ENCODE assay signal across 16 mouse cellular contexts in the genomic region with DNA sequence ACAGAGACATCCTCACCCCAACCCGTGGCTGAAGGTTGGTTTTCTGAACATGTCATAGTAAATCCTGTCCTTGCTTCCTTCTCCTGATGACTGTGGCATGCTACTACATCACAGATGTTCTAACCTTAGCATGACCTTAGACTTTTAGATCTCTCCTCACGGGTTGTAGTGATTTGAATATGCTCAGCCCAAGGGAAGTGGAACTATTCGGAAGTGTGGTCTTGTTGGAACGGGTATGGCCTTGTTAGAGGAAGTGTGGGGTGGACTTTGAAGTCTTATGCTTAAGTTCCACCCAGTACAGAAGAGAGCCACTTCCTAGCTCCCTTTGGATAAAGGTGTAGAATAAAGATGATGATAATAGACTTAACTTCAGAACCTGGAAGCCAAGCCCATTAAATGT. TPM values are rescaled to one million over a fixed set of nuclear protein-coding genes. Genes with fewer than 3 reads are reported as not detected.
"Had no signal": no experiment of that assay in that cellular context is flagged by ENCODE, and none has a peak within 500 bp of the region (broad histone marks: within the 10 kb centered on the region; RNA-seq: fewer than 3 reads in every experiment).

No protein-coding gene starts in this region.

- H3K27me3 ChIP-seq: limb, embryonic 12.5 days; liver, embryonic 13.5 days; midbrain, embryonic 12.5 days; neural tube, embryonic 12.5 days had no signal

- H3K4me3 ChIP-seq: left cerebral cortex, adult 2 months; limb, embryonic 12.5 days; liver, embryonic 13.5 days; megakaryocyte, embryonic 14.5 days; midbrain, embryonic 12.5 days; myocyte; neural tube, embryonic 12.5 days had no signal

- H3K4me2 ChIP-seq: limb, embryonic 12.5 days; liver, embryonic 13.5 days; midbrain, embryonic 12.5 days; neural tube, embryonic 12.5 days had no signal

- H3K9ac ChIP-seq: limb, embryonic 12.5 days; liver, embryonic 13.5 days; liver, postnatal 0 days; midbrain, embryonic 12.5 days; neural tube, embryonic 12.5 days had no signal

- H3K9me3 ChIP-seq: limb, embryonic 12.5 days; liver, embryonic 13.5 days; megakaryocyte, embryonic 14.5 days; midbrain, embryonic 12.5 days; neural tube, embryonic 12.5 days had no signal

- ATAC-seq: liver, postnatal 0 days; midbrain, embryonic 16.5 days had no signal

- H3K36me3 ChIP-seq: limb, embryonic 12.5 days; liver, embryonic 13.5 days; midbrain, embryonic 12.5 days; neural tube, embryonic 12.5 days had no signal

- H3K4me1 ChIP-seq: limb, embryonic 12.5 days; liver, embryonic 13.5 days; midbrain, embryonic 12.5 days; neural tube, embryonic 12.5 days had no signal

- H3K27ac ChIP-seq: left cerebral cortex, adult 2 months; limb, embryonic 12.5 days; liver, embryonic 13.5 days; midbrain, embryonic 12.5 days; neural tube, embryonic 12.5 days; stomach, postnatal 0 days had no signal

- DNase-seq: kidney, adult 2 months; kidney, postnatal 25 days; liver; liver, embryonic 13.5 days; liver, postnatal 0 days; right cerebral cortex, adult 18-20 months; right cerebral cortex, postnatal 25 days; thymus, postnatal 4 days had no signal

RNA-seq across cellular contexts. Expression of a gene that starts 22.6 kb away (rescaled TPM):
- polyA plus RNA-seq: limb, embryonic 12.5 days; midbrain, embryonic 12.5 days had no signal
